Mouse (Mus musculus): ENCODE data around the gene Kntc1. TPM values are rescaled to one million over a fixed set of nuclear protein-coding genes. Genes with fewer than 3 reads are reported as not detected.

Kntc1 gene
- polyA plus RNA-seq, 1 experiment = 1.7 TPM

DNA sequence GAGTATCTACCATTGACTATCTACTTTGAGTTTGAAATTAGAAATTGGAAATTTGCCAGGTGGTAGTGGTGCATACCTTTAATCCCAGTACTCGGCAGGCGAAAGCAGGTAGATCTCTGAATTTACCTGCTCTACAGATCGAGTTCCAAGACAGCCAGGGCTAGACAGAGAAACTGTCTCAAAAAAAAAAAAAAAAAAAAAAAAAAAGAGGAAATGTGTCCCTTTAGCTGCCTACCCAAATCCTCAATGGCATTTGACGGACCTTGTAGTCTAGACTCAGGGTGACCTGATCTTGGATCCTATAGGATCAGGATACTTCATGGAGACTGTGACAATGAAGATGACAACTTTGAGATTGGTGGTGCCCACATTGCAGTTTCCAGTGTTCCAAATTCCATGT is 116.9 kb downstream of the Kntc1 start:
- DNase-seq (ENCODE audit: low read depth) = no peak

DNA sequence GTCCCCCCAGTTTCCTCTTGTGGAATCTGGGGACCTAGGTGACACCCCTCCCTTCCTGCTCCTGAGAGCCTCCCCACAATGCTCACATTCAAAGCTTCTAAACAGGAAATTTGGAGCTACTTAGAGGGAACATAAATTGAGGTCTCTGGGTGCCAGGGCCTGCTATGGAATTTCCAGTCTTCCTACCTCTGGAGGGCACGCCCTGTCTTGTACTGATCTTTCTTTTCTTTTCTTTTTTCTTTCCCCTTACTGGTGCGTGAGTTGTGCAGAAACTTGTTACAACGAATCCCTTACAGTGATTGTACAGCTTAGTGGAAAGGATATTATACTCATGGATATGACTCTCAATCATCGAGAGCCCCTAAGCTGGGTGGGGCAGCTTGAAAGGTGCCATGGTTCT is 120.1 kb downstream of the Kntc1 start:
- DNase-seq (ENCODE audit: low read depth) = no peak

Other genes starting within 250 kb of the Kntc1 start
- 0.41 and 0.42 TPM in 2 replicates for gene B3gnt4, start 239.3 kb upstream of the Kntc1 start, polyA plus RNA-seq (2012; rRNA removed)
- 51.5 and 65.9 TPM in 2 replicates for gene Diablo, start 225.5 kb upstream of the Kntc1 start, polyA plus RNA-seq (2012; rRNA removed)
- 0.53 and 1.4 TPM in 2 replicates for gene Gm49027, start 224.2 kb upstream of the Kntc1 start, polyA plus RNA-seq (2012; rRNA removed)
- 20.7 and 22.1 TPM in 2 replicates for gene Vps33a, start 176.7 kb upstream of the Kntc1 start, polyA plus RNA-seq (2012; rRNA removed)
- gene Clip1, start 65.1 kb upstream of the Kntc1 start, polyA plus RNA-seq (2012; rRNA removed) = 20.2 and 23.4 TPM in 2 replicates
- gene Zcchc8, start 28.6 kb upstream of the Kntc1 start, polyA plus RNA-seq (2012; rRNA removed) = 17.4 and 19.4 TPM in 2 replicates
- gene Rsrc2, start 302 bp upstream of the Kntc1 start, polyA plus RNA-seq (2012; rRNA removed) = 11.9 and 13.3 TPM in 2 replicates
- 7.6 and 8.5 TPM in 2 replicates for gene Hcar2, start 115.8 kb downstream of the Kntc1 start, polyA plus RNA-seq (2012; rRNA removed)
- 20.6 and 23.5 TPM in 2 replicates for gene Hcar1, start 130.3 kb downstream of the Kntc1 start, polyA plus RNA-seq (2012; rRNA removed)
- 9.0 and 14.4 TPM in 2 replicates for gene Denr, start 157.5 kb downstream of the Kntc1 start, polyA plus RNA-seq (2012; rRNA removed)
- 2.1 and 2.6 TPM in 2 replicates for gene Gm43518, start 177.7 kb downstream of the Kntc1 start, polyA plus RNA-seq (2012; rRNA removed)
- 6.1 and 8.7 TPM in 2 replicates for gene Ccdc62, start 181.0 kb downstream of the Kntc1 start, polyA plus RNA-seq (2012; rRNA removed)
- 46.6 and 59.4 TPM in 2 replicates for gene Hip1r, start 223.9 kb downstream of the Kntc1 start, polyA plus RNA-seq (2012; rRNA removed)